Mouse (Mus musculus): ENCODE results near the gene Erc1. TPM values are rescaled to one million over a fixed set of nuclear protein-coding genes. Genes with fewer than 3 reads are reported as not detected.
A peak's percentile ranks its signal among the peaks of the same experiment; 100 is the strongest.

Gene Erc1
- total RNA-seq, 2 experiments from 2014 or later = 7.2 to 7.5 TPM

DNA sequence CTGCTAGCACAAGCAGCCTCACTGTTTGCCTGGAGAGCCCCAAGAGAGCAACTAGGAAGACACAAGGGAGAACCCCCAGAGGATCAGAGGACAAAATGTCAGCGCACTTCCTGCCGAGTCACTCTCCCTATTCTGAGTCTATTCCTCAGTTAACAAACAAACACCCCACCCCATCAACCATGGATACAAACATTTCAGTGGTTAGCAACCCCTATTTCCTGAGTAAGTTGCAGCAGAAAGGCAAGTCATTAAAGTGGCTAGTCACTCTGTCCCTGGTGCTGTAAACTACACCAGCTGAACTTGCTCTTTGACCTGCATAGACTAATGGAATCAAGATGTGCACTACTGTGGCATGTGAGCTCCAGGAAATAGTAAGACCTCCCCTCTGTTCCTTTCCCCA is 212.3 kb downstream of the Erc1 start:
- ATAC-seq (replicated peaks; ENCODE audit: poor library complexity, severe bottlenecking) = no peak

DNA sequence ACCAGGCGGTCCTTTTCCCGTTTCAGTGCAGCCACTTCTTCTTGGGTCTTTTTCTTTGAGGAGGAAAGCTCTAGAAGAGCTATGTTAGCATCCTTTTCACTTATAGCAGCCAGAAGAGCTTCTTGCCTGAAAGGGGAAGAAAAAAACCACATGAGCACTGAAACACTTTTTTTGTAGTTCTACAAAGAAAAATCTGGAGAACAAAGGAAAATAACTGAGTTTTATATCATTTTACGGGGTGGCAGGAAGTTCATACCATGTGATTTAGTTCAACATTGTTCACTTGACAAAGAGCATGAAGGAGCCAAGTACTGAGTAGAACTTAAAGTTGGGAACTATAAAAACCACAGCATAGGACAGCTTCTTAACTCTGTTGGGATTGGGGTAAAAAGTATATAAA is 217.3 kb downstream of the Erc1 start:
- no peak for ATAC-seq (replicated peaks; ENCODE audit: poor library complexity, severe bottlenecking)

DNA sequence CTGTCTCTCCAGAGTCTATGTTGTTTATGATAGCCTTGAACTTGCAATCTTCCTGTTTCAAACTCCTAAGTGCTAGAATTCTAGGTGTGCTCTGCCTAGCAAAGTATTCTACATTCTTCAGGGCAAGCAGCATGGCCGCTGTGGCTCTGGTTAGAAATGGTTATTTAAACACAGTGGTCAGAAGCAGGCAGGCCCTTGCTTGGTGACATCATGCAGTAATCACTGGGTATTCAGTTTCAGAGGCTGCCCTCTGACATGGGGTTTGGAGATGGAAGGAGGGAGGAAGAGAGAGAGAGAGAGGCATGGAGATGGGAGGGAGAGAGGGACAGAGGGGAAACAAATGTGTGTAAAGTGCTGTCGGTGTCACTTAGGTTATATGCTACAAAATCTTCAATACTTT is 246.6 kb downstream of the Erc1 start:
- ATAC-seq (replicated peaks; ENCODE audit: poor library complexity, severe bottlenecking) = no peak

DNA sequence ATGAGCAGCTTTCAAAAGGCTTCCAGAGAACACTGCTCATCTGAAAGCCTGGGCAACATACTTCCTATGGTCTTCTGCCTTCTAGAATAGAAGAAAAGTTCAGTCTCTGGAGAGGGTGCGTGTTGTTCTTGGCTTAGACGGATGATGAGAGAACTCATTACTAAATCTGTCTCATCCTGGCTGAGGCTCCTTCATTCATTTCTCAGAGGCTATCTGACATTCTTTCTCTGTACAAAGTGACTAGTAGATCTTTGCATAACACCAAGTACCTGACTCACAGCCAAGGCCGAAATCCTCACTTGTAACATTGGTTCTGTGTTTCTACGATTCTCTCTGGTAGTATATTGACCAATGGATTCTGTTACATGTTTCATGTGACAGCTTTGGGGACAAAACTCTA is 252.5 kb downstream of the Erc1 start:
- ATAC-seq (replicated peaks; ENCODE audit: poor library complexity, severe bottlenecking) = no peak

DNA sequence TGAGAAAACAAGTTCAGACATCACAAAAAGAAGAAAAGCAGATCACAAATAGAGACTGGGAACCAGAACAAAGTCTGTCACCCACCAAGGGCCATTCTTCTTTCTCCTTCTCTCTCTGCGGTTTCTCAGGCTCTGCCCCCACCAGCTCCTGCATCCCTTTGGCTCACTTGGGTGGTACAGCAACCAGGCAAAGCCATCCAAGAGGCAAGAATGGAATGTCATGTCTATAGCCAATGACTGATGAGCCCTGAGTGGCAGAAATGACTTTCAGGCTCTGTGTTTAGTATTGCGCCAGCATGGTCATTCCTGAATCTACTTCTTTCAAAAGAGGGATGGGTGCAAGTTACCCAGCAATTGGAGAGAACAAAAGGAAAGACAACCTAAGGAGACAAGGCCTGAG is 257.1 kb downstream of the Erc1 start:
- ATAC-seq (replicated peaks; ENCODE audit: poor library complexity, severe bottlenecking) = no peak

DNA sequence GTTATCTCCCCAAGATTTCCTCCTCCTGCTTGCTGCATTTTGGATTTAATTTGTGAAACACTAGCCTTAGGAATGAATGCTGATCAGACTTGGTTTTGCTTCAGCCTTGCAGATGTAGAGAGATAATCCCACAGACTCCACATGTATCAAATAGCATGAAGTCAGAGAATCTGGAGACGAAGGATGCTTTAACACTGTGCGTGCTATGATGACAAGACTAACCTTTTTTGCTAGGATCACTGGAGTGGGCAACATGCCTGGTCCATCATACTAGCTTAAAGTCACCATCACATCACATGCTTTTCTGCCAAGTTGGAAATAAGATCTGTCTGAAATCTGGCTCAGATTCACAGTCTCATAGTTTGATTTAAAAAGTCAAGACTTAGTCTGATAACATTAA is 260.1 kb downstream of the Erc1 start:
- no peak for ATAC-seq (replicated peaks; ENCODE audit: poor library complexity, severe bottlenecking)

DNA sequence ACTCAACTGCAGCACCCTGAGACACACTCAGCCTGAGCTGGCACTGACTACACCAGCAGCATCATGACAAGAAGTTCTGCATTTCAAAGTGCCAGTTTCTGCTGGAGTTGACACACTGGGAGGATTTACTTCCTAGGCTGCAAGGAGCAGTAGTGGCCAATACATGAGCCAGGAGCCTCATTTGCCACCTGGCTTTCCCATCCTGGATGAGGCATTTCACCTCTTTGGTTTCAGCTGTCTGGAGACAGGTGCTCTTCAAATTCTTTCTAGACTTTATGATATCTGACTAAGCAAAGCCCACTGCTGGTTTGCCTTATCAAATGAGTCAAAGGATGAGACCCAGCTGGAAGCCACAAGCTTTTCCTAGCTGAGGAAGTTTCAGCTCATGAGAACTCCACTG is 260.5 kb downstream of the Erc1 start:
- no peak for ATAC-seq (replicated peaks; ENCODE audit: poor library complexity, severe bottlenecking)

DNA sequence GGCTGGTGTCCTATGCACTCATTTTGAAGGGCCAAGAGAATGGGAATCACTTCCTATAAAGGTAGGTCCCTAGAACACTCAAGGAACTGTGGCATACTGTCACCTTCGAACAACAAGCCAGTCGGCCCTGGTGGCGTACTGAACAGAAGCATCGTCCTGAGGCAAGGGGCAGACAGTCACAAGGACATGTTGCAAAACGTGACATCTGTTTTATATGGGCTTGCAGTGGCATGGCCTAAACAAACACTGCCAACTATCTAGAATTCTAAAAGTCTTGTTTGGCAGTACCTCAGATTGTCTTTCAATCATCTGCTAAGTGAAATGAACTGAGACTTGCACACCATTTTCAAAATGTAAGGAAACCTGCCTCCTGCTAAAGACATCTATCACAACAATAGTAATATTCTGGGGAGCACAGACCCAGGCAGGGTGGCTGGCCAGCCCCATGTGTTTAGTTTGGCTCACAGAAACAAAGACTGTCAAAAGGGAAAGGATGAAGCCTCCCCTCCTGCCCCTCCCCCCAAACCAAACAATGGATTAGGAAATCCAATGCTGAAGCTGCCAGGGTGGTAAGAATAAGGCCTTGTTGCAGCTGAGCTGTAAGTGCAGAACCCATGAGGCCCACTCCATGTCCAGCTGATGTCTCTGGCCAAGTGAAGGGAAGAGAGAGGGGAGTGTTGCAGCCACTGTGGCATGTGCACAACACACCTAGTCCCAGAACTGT is 262.2 kb downstream of the Erc1 start:
- ATAC-seq (replicated peaks; ENCODE audit: poor library complexity, severe bottlenecking) = no peak

DNA sequence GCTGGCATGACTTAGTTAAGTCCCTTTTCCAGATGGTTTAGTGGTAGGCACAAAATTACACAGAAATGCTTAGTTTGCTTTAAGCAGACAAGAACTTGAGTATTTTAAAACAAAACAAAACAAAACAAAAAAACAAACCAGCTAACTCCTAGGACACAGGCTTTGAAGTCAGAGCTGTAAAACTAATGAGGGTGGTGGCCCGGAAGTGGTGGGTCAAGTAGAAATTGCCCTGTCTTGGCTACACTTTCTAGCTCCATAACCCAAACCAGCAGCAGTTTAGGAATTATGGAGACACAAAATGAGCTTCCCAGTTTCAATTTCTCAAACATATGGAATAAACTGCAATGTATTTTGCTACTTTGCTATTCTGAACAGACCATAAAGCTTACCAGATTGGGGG is 263.9 kb downstream of the Erc1 start:
- no peak for ATAC-seq (replicated peaks; ENCODE audit: poor library complexity, severe bottlenecking)

DNA sequence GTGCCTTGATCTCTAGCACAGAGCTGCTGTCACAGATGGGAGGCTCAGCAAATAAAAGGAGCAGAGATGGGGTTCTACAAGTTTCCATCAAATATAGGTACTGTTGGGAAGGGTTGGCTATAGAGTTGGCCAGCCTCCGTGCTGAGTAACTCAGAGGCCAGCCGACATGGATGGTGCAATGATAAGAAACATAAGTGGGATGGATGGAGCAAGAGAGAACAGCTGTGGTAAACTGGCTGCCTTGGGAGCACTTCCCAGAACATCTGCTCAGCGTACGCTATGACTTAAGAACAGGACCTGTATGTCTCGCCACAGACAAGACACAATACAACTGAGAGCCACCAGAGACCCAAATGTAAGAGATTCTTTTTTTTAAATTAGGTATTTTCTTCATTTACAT is 264.8 kb downstream of the Erc1 start:
- no peak for ATAC-seq (replicated peaks; ENCODE audit: poor library complexity, severe bottlenecking)

DNA sequence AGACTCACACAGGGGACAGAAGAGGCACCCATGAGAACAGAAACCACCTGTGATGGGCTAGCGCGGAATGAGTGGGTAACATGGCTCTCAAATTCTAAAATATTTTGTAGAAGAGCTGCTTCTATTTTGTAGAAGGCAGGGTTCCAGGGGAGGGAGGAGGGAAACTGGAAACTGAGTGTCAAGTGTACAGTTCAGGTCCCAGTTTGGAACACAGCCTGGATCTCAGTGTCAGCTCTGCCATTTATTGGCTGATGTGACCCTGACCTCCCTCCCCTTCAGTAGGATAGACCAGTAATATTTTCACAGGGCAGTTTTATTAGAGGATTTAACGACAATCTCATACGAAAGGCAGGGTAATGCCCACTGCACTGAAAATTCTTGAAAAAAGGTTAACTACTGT is 271.3 kb downstream of the Erc1 start:
- ATAC-seq (replicated peaks; ENCODE audit: poor library complexity, severe bottlenecking) = no peak

DNA sequence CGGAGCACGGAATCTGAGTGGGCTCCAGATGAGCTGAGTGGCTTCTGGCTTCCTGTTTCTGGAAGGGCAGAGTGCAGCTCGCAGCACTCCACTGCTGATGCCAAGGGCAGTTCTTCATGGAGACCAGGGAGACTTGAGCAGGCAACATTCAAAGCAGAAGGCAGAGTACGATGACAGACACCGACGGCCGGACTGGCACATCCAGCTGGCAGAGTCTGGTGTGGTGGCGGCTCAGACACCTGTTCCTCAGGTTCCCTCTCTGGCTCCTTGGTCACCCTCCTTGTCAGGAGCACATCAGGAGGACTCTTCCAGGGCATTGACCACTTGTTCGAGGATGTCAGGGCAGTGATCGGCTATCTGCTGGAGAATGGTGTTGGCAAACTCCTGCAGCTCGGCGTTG is 272.6 kb downstream of the Erc1 start:
- no peak for ATAC-seq (replicated peaks; ENCODE audit: poor library complexity, severe bottlenecking)

DNA sequence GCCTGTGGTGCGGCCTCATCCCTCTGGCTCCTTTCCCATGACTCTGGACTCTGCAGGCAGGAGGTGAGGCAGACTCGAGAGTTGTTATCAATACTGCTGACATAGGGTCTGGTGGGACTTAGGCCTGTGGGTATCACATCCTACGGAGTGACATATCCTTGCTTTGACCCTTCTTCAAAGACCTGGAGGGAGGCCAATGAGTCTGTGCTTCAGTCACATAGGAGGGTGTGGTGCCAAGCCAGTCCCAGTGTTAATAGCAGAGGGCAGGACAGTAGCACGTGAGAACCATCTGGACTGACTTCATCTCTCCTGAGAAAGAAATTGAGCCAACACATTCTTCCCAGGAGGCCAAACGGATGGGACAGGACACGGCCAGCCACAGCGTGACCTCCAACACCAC is 275.7 kb downstream of the Erc1 start:
- no peak for ATAC-seq (replicated peaks; ENCODE audit: poor library complexity, severe bottlenecking)

DNA sequence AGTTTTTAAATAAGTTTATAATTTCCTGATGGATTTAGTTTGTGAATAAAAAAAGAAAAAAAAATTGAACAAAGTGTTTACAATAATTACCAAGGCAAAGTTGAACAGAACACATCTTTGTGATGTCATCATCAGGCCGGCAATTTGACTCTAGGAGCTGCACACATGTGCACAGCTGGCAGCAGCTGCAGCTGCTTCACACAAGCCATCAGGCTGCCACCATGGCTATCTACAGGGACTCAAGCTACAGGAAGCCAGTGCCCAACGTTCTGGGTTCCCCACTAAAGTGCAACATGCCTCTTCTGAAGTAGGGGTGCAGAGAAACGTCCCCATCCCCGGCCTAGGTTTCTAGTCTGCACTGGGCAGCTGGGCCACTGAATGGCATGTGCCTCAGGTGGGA is 277.2 kb downstream of the Erc1 start:
- ATAC-seq (replicated peaks; ENCODE audit: poor library complexity, severe bottlenecking) = no peak

DNA sequence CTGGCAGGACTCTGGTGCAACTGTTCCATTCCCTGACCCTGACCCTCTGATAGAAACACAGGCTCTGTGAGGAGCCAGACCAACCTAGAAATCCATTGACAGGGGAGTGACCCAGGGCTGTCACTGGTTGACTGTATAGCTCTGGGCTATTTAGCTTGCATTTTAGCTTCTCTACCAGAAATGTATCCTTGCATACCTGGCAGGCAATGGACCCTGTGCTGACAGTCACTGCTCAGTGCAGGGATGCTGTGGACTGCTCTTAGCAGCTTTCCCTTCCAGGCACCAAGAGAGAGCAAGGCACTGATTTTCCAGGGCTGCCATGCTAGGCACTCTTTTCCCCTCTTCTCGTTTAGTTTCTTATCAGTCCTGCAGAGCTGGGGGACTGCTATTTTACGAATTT is 279.6 kb downstream of the Erc1 start:
- no peak for ATAC-seq (replicated peaks; ENCODE audit: poor library complexity, severe bottlenecking)

DNA sequence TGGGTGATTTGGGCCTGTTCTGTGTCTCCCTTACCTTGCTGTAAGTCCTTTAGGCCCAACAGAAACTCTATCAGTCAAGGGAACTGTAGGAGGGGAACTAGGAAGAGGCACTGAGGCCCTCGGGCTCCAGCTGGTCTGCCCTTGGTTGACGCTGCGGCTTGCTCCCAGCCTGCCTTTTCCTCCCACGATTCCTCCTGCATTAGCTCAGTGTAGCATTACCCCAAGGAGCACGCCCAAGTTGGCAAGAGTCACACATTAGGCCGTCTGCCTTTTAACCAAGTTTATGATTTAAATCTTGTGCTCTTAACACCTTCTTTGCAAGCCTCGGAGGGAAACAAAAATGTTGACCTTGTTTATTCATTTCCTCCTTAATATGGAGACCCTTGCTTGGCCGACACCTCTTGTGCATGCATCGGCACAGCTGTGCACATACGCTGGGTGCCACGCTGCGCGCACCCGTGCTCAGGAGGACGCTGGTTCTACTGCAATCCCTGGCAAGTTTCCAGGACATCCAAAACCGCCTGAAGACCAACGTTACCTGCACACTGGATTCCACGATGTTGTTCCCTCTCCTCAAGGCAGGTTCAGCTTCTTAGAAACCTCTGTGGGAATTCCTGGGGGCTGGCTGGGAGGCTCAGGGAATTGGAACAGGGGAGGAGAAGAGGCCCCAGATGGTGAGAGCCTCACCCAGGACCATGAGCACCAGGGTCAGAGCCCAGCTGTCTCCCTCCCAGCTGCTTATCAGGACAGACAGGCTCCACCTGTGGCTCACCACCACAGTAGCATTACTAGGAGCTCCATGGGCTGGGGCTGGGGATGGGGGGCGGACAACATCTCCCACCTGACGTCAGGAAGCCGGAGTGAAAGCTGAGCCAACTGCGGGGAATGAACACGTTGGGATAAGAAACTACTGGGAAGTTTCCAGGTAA is 282.3 kb downstream of the Erc1 start:
- no peak for ATAC-seq (replicated peaks; ENCODE audit: poor library complexity, severe bottlenecking)

DNA sequence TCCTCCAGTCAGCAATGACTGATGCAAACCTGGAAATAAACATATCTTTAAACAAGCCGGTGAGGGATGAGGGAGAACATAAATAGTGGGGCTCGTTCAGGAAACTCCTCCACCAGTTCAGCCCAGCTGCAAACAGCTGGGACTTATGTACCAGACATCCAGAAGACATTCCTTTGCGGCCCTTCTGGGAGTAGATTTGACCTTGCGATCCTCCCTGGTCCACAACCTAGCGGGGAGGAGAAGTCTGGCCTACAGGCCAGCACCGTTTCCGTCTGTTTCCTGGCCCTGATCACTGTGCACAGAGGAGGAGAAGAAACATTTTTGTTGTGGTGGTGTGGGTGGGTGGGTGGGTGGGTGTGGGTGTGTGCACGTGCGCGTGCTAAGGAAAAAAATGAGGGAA is 285.4 kb downstream of the Erc1 start:
- ATAC-seq (replicated peaks; ENCODE audit: poor library complexity, severe bottlenecking) = no peak

DNA sequence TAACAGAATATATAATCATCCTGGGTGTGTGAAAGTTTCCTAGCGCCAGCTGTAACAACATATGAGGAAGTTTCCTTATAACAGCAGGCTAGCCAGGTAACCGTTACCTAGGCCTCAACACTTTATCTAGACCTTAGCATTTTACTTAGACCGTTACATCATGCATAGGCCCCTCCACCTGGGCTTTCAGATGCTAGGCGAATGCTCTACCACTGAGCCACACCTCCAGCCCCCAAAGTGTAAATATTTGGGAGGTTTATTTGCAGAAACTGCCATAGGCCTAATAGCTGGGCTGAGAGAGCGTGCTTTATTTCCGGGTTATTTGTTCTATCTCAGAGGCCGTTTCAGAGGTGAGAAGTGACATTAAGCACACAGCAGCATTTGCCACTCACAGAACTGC is 289.1 kb downstream of the Erc1 start:
- ATAC-seq (replicated peaks; ENCODE audit: poor library complexity, severe bottlenecking) = no peak

DNA sequence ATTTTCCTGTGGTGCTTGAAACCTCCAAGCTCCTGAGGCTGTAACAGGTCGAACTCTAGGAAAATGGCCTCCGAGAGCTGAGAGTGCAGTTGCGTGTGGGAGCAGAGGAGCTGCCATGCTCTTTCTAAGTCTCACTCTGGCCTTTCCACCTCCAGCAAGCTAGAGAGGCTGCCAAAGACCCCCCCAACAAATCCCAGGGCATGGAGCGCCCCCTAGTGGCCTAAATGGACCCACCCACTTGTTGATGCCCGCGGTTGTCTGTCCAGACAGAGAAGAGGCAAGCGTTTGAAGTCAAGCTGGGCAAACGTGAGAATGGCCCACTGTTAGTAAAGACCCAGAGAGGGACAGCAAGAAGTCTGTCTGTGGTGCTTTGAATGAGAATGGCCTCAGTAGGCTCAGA is 293.5 kb downstream of the Erc1 start:
- ATAC-seq (replicated peaks; ENCODE audit: poor library complexity, severe bottlenecking) = no peak

DNA sequence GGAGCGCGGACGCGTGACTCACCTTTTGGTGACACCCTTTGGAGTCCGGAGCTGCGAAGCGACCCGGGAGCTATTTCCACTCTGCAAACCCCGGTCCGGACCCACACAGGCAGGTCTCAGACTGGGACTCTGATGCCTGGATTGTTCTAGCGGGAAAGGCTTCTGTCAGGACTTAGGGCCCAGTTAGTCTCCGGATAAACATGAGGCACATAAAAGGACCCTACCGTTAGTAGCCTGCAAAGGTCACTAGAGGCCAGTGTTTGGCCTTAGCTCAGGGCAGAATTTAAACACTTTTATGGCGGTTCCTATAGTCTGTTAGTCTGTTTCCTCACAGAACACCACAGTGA is 303.5 kb downstream of the Erc1 start:
- ATAC-seq (replicated peaks; ENCODE audit: poor library complexity, severe bottlenecking) = 0 out of 2 replicates have a peak, but pooled peaks have one; percentile 7

DNA sequence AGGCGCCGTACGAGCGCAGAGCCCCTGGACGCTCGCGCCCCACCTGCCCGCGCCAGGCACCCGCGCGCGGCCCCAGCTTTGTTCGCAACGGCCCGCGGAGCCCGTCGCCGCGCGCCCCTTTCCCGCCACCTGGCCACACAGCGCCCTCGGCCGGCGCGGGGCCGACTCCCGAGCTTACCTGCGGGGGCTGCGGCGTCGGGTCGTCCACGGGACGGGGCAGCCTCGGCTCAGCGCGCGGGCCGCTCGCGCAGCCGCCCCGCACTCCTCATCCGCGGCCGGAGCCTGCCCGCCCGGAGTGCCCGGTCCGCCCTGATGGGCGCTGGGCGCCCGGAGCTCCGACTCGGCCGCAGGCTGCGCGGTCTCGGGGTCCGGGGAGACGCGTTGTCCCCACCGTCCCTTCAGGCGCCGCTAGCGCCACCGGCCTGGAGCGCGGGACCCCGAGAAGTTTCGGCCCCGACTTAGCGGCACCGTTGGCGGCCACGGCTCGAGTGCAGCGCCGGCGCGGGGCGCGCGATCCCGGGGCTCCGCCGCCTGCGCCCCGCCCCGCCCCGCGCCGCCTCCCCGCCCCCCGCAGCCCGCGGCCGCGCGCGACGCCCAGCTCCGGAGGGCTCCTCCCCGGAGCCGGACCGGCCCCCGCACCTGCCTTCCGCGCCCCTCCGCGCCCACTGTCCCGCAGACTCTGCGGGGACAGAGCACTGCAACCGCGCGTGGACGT is 304.0 kb downstream of the Erc1 start, which contains the start of gene Wnt5b:
Gene Wnt5b (minus strand): TSS at position 545 of the 715 bp plus-strand sequence.
- 0 out of 2 replicates have a peak, but pooled peaks have one; percentile 19 for ATAC-seq (replicated peaks; ENCODE audit: poor library complexity, severe bottlenecking)

Data from granulocyte monocyte progenitor cell, adult 5-6 weeks (primary cell).